Mouse (Mus musculus) ES-E14 (cell line): Measurements from ENCODE around the gene Stx2.

Source experiments
- CHD2 ChIP-seq: IDR thresholded peaks from 2 replicates; pipeline ENCODE4 v1.6.1; 2014; ENCODE audit warnings: mild to moderate bottlenecking, low read depth, low read length, inconsistent platforms
- ZC3H11A ChIP-seq: IDR thresholded peaks from 2 replicates; pipeline ENCODE4 v1.6.1; 2012; ENCODE audit warnings: low read depth, mild to moderate bottlenecking, inconsistent platforms, low read length, borderline replicate concordance

DNA sequence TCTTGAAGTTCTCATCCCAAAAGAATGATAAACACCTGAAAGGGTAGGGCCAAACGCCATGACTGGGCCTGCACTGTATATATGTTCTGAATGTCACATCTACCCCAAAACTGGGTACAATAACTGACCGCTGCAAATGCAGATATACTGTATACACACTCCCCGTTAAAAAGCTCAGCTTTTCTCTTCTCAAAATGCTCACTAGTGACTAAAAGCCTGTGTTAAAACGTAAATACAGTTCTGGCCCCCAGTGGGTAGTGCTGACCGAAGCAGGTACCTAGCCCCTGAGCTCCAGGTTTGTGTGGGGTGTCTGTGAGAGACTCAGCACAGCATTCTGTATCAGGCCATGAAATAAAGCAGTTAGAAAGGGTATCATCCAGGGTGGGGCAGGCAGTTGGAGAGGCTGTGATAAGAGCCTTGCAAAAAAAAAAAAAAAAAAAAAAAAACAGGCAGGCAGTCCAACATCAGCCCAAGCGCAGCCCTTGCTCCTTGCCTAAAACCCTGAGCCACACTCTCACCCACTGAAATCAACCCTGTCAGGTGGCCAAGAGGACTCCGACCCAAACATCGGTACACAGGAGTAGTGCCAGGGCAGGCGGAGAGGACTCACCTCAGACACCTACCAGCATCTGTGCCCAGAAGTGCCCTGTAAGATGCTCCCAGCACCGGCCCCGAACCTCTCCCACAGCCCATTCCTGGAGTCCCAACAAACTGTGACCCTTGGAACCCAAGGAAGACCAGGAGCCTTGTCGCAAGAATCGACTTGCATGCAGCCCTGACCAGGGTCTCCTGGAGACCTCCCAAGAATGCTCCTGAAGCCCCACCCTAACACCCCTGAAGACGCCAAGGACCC, 1.0 kb downstream of the Stx2 start:
- no peak for TF ChIP-seq ZC3H11A
- no peak for TF ChIP-seq CHD2
